Mouse (Mus musculus) midbrain, embryonic 11.5 days (tissue): ENCODE results near the gene Fut9. TPM values are rescaled to one million over a fixed set of nuclear protein-coding genes. Genes with fewer than 3 reads are reported as not detected.

Experiments
- ATAC-seq: fragments of 200-750 bp; cut with Nextera tagmentation; 2 replicates; pipeline ENCODE4 v1.8.0; 2017; ENCODE audit warnings: moderate TSS enrichment, moderate library complexity; ENCODE audit not compliant: low FRiP score
- DNase-seq: peaks from one replicate; pipeline ENCODE4 v3.0.0; 2015; ENCODE audit warnings: low spot score; ENCODE audit errors: missing footprints
- H3K27ac ChIP-seq: fragments of 300-500 bp; sonication (generic); 2 replicates; pipeline ENCODE4 v1.5.1; 2014; ENCODE audit warnings: low read depth, low read length
- H3K27me3 ChIP-seq: fragments of 300-500 bp; sonication (generic); 2 replicates; pipeline ENCODE4 v1.6.1; 2014; ENCODE audit warnings: mild to moderate bottlenecking, low read length, moderate library complexity, mixed read lengths; ENCODE audit not compliant: control insufficient read depth, insufficient read depth
- H3K36me3 ChIP-seq: fragments of 300-500 bp; sonication (generic); 2 replicates; pipeline ENCODE4 v1.6.1; 2014; ENCODE audit warnings: mild to moderate bottlenecking, low read length, moderate library complexity, mixed read lengths; ENCODE audit not compliant: control insufficient read depth, insufficient read depth
- H3K4me1 ChIP-seq: fragments of 300-500 bp; sonication (generic); 2 replicates; pipeline ENCODE4 v1.6.1; 2014; ENCODE audit warnings: low read length; ENCODE audit not compliant: control insufficient read depth, insufficient read depth
- H3K4me2 ChIP-seq: fragments of 300-500 bp; sonication (generic); 2 replicates; pipeline ENCODE4 v1.6.1; 2014; ENCODE audit warnings: mild to moderate bottlenecking, moderate library complexity
- H3K4me3 ChIP-seq: fragments of 300-500 bp; sonication (generic); 2 replicates; pipeline ENCODE4 v1.5.1; 2014; ENCODE audit warnings: low read depth, low read length
- H3K9ac ChIP-seq: fragments of 300-500 bp; sonication (generic); 2 replicates; pipeline ENCODE4 v1.6.1; 2014; ENCODE audit warnings: low read length
- H3K9me3 ChIP-seq: fragments of 300-500 bp; sonication (generic); 2 replicates; pipeline ENCODE4 v1.6.1; 2016; ENCODE audit warnings: low read length; ENCODE audit not compliant: control insufficient read depth
- WGBS: fragments of 180-500 bp; shearing (Covaris S2); extraction: QIAGEN DNeasy Blood & Tissue Kit; methylation state at CpG from one replicate; pipeline ENCODE4 v1.1.7; 2014; 5-methylcytosine and 5-hydroxymethylcytosine counted together
- polyA plus RNA-seq: library from polyadenylated mRNA; unstranded; fragments of >200 nt; fragmentation: Nextera tagmentation; extraction: Ambion mirVana; gene quantifications from 2 replicates; pipeline ENCODE4 v1.2.1, GENCODE M21; 2014

Gene Fut9
- polyA plus RNA-seq, 1 experiment from 2014 or later: 3.3 TPM

DNA sequence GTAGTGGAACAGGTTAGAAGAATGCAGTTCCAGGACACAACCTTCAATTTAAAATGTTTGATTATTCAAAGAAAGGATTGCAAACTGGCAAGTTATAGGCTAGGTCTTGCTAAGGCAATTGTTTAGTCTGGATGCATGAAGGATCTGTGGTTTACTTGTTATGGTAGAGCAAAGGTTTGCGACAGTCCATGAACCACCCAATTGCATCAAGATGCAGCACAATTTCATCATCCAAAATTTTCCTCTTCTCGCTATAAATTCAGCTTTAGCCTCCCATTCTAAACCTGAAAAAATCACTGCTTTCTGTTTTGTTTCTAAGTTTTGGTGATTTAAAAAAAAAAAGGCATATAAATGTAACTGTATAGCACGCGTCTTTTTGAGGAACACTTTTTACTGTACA is 14.8 kb downstream of the Fut9 start:
- ATAC-seq: no peak
- DNase-seq: no peak
- no peak overlapping the region for H3K27ac ChIP-seq

DNA sequence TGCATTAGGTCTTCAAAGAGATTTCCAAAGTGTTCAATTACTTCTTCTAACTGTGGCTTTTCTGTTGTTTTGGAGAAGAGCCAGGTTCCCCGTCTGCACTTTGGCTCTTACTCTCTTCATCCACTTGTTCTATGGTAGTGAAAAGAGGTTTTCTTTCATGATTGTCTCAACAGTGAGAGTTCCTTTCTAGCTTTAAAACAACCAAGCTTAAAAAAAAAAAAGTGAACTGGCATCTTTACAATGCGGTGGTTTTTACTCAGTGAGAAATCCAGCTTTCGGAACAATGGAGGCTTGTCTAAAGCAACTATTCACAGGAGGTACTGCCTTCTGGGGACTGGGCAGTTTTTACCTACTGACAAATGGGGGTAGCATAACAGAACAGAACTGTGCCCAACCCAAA is 31.4 kb downstream of the Fut9 start:
- ATAC-seq (peak; percentile 57; the same call in 1 of the 2 replicates), DNase-seq (peak; percentile 82)
- 11% methylated on average over 3 of the region's 3 CpGs for WGBS
- H3K4me2 ChIP-seq: no peak overlapping the region
- H3K27me3 ChIP-seq: no peaks in the 10 kb centered on the region
- H3K4me3 ChIP-seq: no peak overlapping the region
- no peak overlapping the region for H3K9ac ChIP-seq
- H3K27ac ChIP-seq: no peak overlapping the region
- 0 out of 2 replicates have a peak, but pooled peaks cover 2% of the 10 kb centered on the region for H3K4me1 ChIP-seq
- no peaks in the 10 kb centered on the region for H3K9me3 ChIP-seq
- no peaks in the 10 kb centered on the region for H3K36me3 ChIP-seq

More for the DNA sequence above, 14.8 kb downstream of the Fut9 start:
- Histone ChIP-seq H3K4me1 (no peaks in the 10 kb centered on the region), H3K27me3 (no peaks in the 10 kb centered on the region), H3K9me3 (no peaks in the 10 kb centered on the region), H3K4me2 (no peak overlapping the region), H3K4me3 (no peak overlapping the region), H3K9ac (no peak overlapping the region), H3K36me3 (no peaks in the 10 kb centered on the region)
- 94% methylated on average over 4 of the region's 4 CpGs for WGBS

DNA sequence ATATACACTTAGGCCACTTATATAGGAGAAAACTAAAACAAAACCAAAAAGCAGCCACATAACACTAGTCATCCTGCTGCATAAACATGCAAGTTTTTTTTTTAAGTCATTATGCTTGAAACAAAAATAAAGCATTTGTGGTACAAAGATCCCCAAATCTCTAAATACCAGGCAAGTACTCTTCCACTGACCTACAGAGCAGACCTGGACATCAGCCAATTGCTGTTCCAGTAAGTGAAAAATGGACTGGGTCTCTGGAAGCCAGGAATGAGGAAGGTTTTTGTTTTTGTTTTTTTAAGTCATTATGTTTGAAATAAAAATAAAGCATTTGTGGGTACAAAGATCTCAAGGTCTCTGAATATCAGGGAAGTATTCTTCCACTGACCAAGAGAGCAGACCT is 37.0 kb downstream of the Fut9 start:
- ATAC-seq (no peak), DNase-seq (no peak)
- H3K27ac ChIP-seq: no peak overlapping the region
- no peaks in the 10 kb centered on the region for H3K9me3 ChIP-seq
- H3K27me3 ChIP-seq: no peaks in the 10 kb centered on the region
- no peak overlapping the region for H3K4me2 ChIP-seq
- no peak overlapping the region for H3K9ac ChIP-seq
- no peaks in the 10 kb centered on the region for H3K36me3 ChIP-seq
- H3K4me3 ChIP-seq: no peak overlapping the region
- no peaks in the 10 kb centered on the region for H3K4me1 ChIP-seq

- Histone ChIP-seq H3K4me2 (no peak overlapping the region), H3K9me3 (no peaks in the 10 kb centered on the region), H3K27ac (no peak overlapping the region), H3K36me3 (no peaks in the 10 kb centered on the region), H3K27me3 (no peaks in the 10 kb centered on the region), H3K4me1 (no peaks in the 10 kb centered on the region), H3K9ac (no peak overlapping the region), H3K4me3 (no peak overlapping the region)
- DNase-seq (no peak), ATAC-seq (peak; percentile 71)
- WGBS: 54% methylated on average over 4 of the region's 5 CpGs
These were observed 42.0 kb downstream of the Fut9 start for GRCm38 (mm10) chr4:25757909-25758548.

DNA sequence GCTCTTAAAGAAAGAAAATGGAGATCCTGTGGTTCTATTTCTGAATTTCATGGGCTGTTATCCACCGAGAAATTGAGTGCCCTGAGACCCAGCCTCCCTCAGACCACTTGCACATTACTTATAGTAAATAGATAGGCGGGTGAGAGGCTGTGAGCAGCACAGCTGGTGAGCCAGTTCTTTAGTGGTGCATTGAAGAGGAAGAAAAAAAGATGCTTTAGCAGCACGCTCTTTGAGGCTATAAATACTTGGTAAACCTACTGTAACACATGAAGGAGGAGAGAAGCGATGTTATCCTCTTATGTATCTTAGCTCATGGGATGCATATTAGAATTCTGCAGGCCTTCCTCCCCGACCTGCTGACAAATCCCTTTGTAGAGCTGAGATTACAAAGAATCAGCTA is 58.5 kb downstream of the Fut9 start:
- Histone ChIP-seq H3K36me3 (no peaks in the 10 kb centered on the region), H3K27me3 (no peaks in the 10 kb centered on the region), H3K9me3 (no peaks in the 10 kb centered on the region), H3K4me2 (no peak overlapping the region), H3K9ac (no peak overlapping the region), H3K27ac (no peak overlapping the region), H3K4me3 (no peak overlapping the region), H3K4me1 (no peaks in the 10 kb centered on the region)
- DNase-seq (no peak), ATAC-seq (no peak)
- 64% methylated on average over 5 of the region's 5 CpGs for WGBS

GRCm38 (mm10) chr4:25738782-25739181 is 61.3 kb downstream of the Fut9 start:
- H3K4me3 ChIP-seq: no peak overlapping the region
- H3K4me1 ChIP-seq: no peaks in the 10 kb centered on the region
- ATAC-seq: no peak
- H3K9me3 ChIP-seq: no peaks in the 10 kb centered on the region
- H3K9ac ChIP-seq: no peak overlapping the region
- no peaks in the 10 kb centered on the region for H3K36me3 ChIP-seq
- DNase-seq: no peak
- H3K27me3 ChIP-seq: no peaks in the 10 kb centered on the region
- 89% methylated on average over 4 of the region's 4 CpGs for WGBS
- H3K27ac ChIP-seq: no peak overlapping the region
- no peak overlapping the region for H3K4me2 ChIP-seq

- Histone ChIP-seq H3K4me3 (no peak overlapping the region), H3K27me3 (no peaks in the 10 kb centered on the region), H3K27ac (no peak overlapping the region), H3K4me2 (no peak overlapping the region), H3K9me3 (no peaks in the 10 kb centered on the region), H3K4me1 (no peaks in the 10 kb centered on the region), H3K36me3 (no peaks in the 10 kb centered on the region), H3K9ac (no peak overlapping the region)
- DNase-seq (no peak), ATAC-seq (no peak)
- WGBS: 95% methylated on average over 5 of the region's 5 CpGs
These were observed 78.5 kb downstream of the Fut9 start for GRCm38 (mm10) chr4:25721576-25721975.

GRCm38 (mm10) chr4:25713907-25714306 is 86.1 kb downstream of the Fut9 start:
- H3K9ac ChIP-seq: no peak overlapping the region
- no peaks in the 10 kb centered on the region for H3K4me1 ChIP-seq
- ATAC-seq (no peak), DNase-seq (no peak)
- H3K27ac ChIP-seq: no peak overlapping the region
- no peak overlapping the region for H3K4me2 ChIP-seq
- no peaks in the 10 kb centered on the region for H3K27me3 ChIP-seq
- no peaks in the 10 kb centered on the region for H3K36me3 ChIP-seq
- WGBS: 58% methylated on average over 2 of the region's 2 CpGs
- H3K9me3 ChIP-seq: no peaks in the 10 kb centered on the region
- H3K4me3 ChIP-seq: no peak overlapping the region

DNA sequence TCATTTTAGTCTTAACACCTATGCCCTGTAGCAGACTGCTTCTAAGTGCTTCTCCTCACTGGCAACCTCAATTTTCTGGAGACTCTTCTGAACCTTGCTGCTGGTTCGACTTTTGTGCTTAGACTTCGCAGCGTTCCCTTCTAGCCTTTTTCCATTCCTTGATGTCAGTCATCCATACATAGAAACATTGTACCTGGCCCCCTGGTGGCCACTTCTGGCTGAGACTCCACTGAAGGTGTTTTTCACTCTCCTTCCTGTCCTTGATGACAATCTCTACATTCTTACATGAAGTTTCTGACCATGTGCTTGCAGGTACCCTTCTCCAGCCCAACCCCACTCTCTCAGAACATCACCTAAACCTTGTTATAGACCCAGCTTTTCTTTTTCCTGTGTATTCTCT is 115.1 kb downstream of the Fut9 start:
- 91% methylated on average over 3 of the region's 3 CpGs for WGBS
- no peak for DNase-seq
- H3K9ac ChIP-seq: no peak overlapping the region
- no peak for ATAC-seq
- H3K27ac ChIP-seq: no peak overlapping the region
- H3K27me3 ChIP-seq: no peaks in the 10 kb centered on the region
- H3K4me3 ChIP-seq: no peak overlapping the region
- no peaks in the 10 kb centered on the region for H3K9me3 ChIP-seq
- H3K4me1 ChIP-seq: no peaks in the 10 kb centered on the region
- H3K4me2 ChIP-seq: no peak overlapping the region
- no peaks in the 10 kb centered on the region for H3K36me3 ChIP-seq
